Mouse (Mus musculus): Measurements from ENCODE around the gene Cd70.

Cd70 gene

GRCm38 (mm10) chr17:57148994-57149803 lies at the start of gene Cd70:
Gene Cd70, minus strand, starts transcription at chr17:57149777.
- DNase-seq (ENCODE audit: low spot score in 2 of 2): no peak

GRCm38 (mm10) chr17:57198252-57198651 lies 48.7 kb upstream of the Cd70 start:
- DNase-seq (ENCODE audit: low spot score in 2 of 2): no peak

- DNase-seq (ENCODE audit: low spot score in 2 of 2): no peak
Observed at GRCm38 (mm10) chr17:57195326-57196010, 45.9 kb upstream of the Cd70 start.

- DNase-seq (ENCODE audit: low spot score in 2 of 2): no peak
Observed at GRCm38 (mm10) chr17:57194771-57195170, 45.2 kb upstream of the Cd70 start.

GRCm38 (mm10) chr17:57194041-57194507 lies 44.5 kb upstream of the Cd70 start, which contains the start of gene Tnfsf14:
Gene Tnfsf14, minus strand, starts transcription at chr17:57194177.
- DNase-seq (ENCODE audit: low spot score in 2 of 2): peak; percentile 13 to 46

GRCm38 (mm10) chr17:57188510-57189192 lies 39.1 kb upstream of the Cd70 start:
- DNase-seq (ENCODE audit: low spot score in 2 of 2): no peak

- DNase-seq (ENCODE audit: low spot score in 2 of 2): no peak
Observed at GRCm38 (mm10) chr17:57185641-57186040, 36.1 kb upstream of the Cd70 start.

- DNase-seq (ENCODE audit: low spot score in 2 of 2): no peak
Observed at GRCm38 (mm10) chr17:57182871-57183270, 33.3 kb upstream of the Cd70 start.

GRCm38 (mm10) chr17:57180363-57180762 lies 30.8 kb upstream of the Cd70 start:
- peak in 1 of 2 experiments; percentile 59 for DNase-seq (ENCODE audit: low spot score in 2 of 2)

GRCm38 (mm10) chr17:57173351-57173750 lies 23.8 kb upstream of the Cd70 start:
- DNase-seq (ENCODE audit: low spot score in 2 of 2): no peak

GRCm38 (mm10) chr17:57172378-57172777 lies 22.8 kb upstream of the Cd70 start:
- DNase-seq (ENCODE audit: low spot score in 2 of 2): no peak

- no peak for DNase-seq (ENCODE audit: low spot score in 2 of 2)
Observed at GRCm38 (mm10) chr17:57170616-57171260, 21.2 kb upstream of the Cd70 start.

GRCm38 (mm10) chr17:57166800-57167791 lies 17.5 kb upstream of the Cd70 start:
- peak; percentile 77 to 90 for DNase-seq (ENCODE audit: low spot score in 2 of 2)

- DNase-seq (ENCODE audit: low spot score in 2 of 2): no peak
Observed at GRCm38 (mm10) chr17:57153787-57154186, 4.2 kb upstream of the Cd70 start.

GRCm38 (mm10) chr17:57153006-57153405 lies 3.4 kb upstream of the Cd70 start:
- DNase-seq (ENCODE audit: low spot score in 2 of 2): no peak

- no peak for DNase-seq (ENCODE audit: low spot score in 2 of 2)
Observed at GRCm38 (mm10) chr17:57148343-57148742, 1.2 kb downstream of the Cd70 start.

GRCm38 (mm10) chr17:57145115-57145514 lies 4.5 kb downstream of the Cd70 start:
- no peak for DNase-seq (ENCODE audit: low spot score in 2 of 2)

- no peak for DNase-seq (ENCODE audit: low spot score in 2 of 2)
Observed at GRCm38 (mm10) chr17:57143704-57144103, 5.9 kb downstream of the Cd70 start.

GRCm38 (mm10) chr17:57139708-57140107 lies 9.9 kb downstream of the Cd70 start:
- no peak for DNase-seq (ENCODE audit: low spot score in 2 of 2)

- DNase-seq (ENCODE audit: low spot score in 2 of 2): no peak
Observed at GRCm38 (mm10) chr17:57138676-57139075, 10.9 kb downstream of the Cd70 start.

GRCm38 (mm10) chr17:57135635-57136034 lies 13.9 kb downstream of the Cd70 start:
- DNase-seq (ENCODE audit: low spot score in 2 of 2): no peak

Data from spleen, postnatal 10 days (tissue).